Mouse (Mus musculus) cerebellum, adult 11-12 months (tissue): ENCODE data around the gene Sfxn5.

Experiments used
- DNase-seq: peaks from one replicate; pipeline ENCODE4 v3.0.0; 2022

The Sfxn5 gene

GRCm38 (mm10) chr6:85333000-85333669, at the start of gene Sfxn5:
Sfxn5 (minus strand) TSS chr6:85333422.
- DNase-seq = peak; percentile 97

GRCm38 (mm10) chr6:85382791-85383190, 49.6 kb upstream of the Sfxn5 start:
- no peak for DNase-seq

GRCm38 (mm10) chr6:85381648-85382020, 48.4 kb upstream of the Sfxn5 start:
- DNase-seq = no peak

- DNase-seq = peak; percentile 34
These were observed 47.9 kb upstream of the Sfxn5 start for GRCm38 (mm10) chr6:85380901-85381647.

- DNase-seq = peak; percentile 75
These were observed 47.1 kb upstream of the Sfxn5 start for GRCm38 (mm10) chr6:85380201-85380900.

- peak; percentile 14 for DNase-seq
These were observed 45.4 kb upstream of the Sfxn5 start for GRCm38 (mm10) chr6:85378629-85379028.

- no peak for DNase-seq
These were observed 44.7 kb upstream of the Sfxn5 start for GRCm38 (mm10) chr6:85377876-85378275.

GRCm38 (mm10) chr6:85377066-85377734, 44.0 kb upstream of the Sfxn5 start:
- no peak for DNase-seq

- peak; percentile 97 for DNase-seq
These were observed 41.5 kb upstream of the Sfxn5 start for GRCm38 (mm10) chr6:85374734-85375114.

GRCm38 (mm10) chr6:85373951-85374733, 40.9 kb upstream of the Sfxn5 start, which contains the start of gene Rab11fip5:
Rab11fip5 (minus strand) TSS chr6:85374634.
- DNase-seq = no peak

GRCm38 (mm10) chr6:85373066-85373860, 40.0 kb upstream of the Sfxn5 start:
- no peak for DNase-seq

- no peak for DNase-seq
These were observed 39.3 kb upstream of the Sfxn5 start for GRCm38 (mm10) chr6:85372496-85372895.

GRCm38 (mm10) chr6:85371859-85372405, 38.7 kb upstream of the Sfxn5 start:
- DNase-seq = no peak

- DNase-seq = peak; percentile 29
These were observed 37.6 kb upstream of the Sfxn5 start for GRCm38 (mm10) chr6:85370666-85371430.

- no peak for DNase-seq
These were observed 36.8 kb upstream of the Sfxn5 start for GRCm38 (mm10) chr6:85370041-85370440.

GRCm38 (mm10) chr6:85369181-85369860, 36.1 kb upstream of the Sfxn5 start:
- peak; percentile 30 for DNase-seq

- DNase-seq = no peak
These were observed 35.5 kb upstream of the Sfxn5 start for GRCm38 (mm10) chr6:85368722-85369121.

GRCm38 (mm10) chr6:85368166-85368565, 34.9 kb upstream of the Sfxn5 start:
- no peak for DNase-seq

- DNase-seq = peak; percentile 37
These were observed 33.2 kb upstream of the Sfxn5 start for GRCm38 (mm10) chr6:85366387-85366786.

- DNase-seq = no peak
These were observed 31.2 kb upstream of the Sfxn5 start for GRCm38 (mm10) chr6:85364439-85364838.
